Mouse (Mus musculus) frontal cortex, postnatal 25 days (tissue): ENCODE results near the gene Fto.

Experiments used
- DNase-seq, 2 experiments: peaks; one replicate each; pipeline ENCODE4 v3.0.0; 2022; ENCODE audit warnings: low spot score in 2 of 2

The Fto gene

GRCm38 (mm10) chr8:91324271-91324670, 10.9 kb downstream of the Fto start:
- no peak for DNase-seq

- DNase-seq = no peak
These were observed 11.6 kb downstream of the Fto start for GRCm38 (mm10) chr8:91324916-91325315.

DNA sequence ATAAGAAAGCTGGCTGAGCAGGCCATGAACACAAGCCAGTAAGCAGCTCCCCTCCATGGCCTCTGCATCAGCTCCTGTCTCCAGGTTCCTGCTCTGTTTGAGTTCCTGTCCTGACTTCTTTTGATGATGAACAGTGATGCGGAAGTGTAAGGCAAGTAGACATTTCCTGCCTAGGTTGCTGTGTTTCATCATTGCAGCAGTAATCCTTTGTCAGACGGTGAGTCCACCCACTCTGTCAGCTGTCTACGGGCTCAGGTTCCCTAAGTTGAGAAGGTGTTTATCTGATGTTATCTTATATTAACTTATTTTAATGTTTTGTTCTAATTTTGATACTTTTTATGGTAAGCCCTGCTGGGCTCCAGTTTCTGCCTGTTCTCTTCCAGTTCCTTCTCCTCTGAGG, 12.7 kb downstream of the Fto start:
- DNase-seq = no peak

DNA sequence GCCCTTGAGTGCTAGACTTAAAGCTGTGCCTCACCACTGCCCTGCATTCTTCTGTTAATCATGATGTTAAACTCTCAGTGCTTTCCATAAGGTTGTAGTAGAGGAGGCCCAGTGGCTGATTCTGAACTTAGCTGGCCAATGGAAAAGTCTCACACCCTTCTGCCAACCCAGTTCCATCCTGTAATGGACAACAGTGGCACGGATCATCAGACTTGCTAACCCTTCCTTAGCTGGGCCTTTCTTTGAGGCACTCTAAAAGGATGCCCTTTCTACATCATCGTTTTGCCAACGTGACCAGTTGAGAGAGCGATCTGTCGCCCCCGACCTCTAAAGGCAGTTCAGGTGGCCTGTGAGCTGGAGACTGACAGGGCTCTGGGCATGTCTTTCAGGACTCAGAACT, 13.6 kb downstream of the Fto start:
- no peak for DNase-seq

DNA sequence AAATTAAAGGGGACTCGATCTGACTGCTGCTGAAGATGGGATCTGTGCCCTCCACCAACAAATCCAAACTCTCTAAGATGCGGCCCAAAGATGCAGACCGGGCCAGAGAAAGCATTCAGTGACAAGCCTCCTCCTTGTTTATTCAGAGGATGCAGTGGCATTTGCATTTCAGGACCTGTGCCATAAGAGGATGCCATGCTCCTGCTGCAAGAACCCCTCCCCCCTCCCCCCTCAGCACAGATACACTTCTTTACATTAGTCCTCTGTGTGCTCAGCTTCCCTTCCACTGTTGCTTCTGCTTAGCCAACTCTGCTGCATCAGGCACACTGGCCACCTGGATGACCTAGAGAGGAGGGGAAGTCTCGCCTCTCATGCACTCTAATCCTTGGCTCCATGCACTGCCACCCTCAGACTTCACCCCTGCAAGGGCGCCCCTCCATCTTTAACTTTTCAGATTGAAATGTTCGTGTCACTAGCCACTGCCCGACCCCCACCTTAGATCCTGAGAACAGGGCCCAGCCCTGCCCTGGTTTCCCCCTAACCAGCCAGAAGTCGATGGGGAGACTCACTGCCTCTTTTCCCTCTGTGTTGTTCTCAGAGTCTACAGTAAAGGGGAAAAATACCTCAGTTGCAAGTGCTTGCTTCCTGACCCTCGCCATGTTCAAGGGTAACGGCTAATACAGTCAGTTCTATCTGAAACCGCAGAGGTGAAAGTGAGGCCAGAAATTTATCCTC, 14.3 kb downstream of the Fto start:
- DNase-seq = no peak

GRCm38 (mm10) chr8:91329056-91329455, 15.7 kb downstream of the Fto start:
- no peak for DNase-seq

DNA sequence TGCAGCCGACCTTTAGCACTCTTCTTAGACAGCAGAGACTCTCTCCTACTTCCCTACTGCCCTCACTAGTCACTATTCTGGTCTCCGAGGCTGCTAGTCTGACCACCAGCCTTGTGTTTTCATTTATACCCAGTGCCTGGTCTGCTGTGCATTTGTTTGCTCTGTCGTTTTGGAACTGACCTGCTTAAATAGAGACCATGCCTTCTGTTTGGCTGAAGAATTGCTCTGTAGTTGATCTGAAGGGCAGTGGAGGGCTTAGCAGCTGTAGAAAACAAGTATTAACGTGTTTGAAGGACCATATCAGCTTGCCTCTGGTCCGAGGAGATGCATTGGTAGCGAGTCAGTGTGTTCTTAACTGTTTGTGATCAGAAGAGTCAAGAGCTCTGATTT, 16.1 kb downstream of the Fto start:
- DNase-seq = no peak

DNA sequence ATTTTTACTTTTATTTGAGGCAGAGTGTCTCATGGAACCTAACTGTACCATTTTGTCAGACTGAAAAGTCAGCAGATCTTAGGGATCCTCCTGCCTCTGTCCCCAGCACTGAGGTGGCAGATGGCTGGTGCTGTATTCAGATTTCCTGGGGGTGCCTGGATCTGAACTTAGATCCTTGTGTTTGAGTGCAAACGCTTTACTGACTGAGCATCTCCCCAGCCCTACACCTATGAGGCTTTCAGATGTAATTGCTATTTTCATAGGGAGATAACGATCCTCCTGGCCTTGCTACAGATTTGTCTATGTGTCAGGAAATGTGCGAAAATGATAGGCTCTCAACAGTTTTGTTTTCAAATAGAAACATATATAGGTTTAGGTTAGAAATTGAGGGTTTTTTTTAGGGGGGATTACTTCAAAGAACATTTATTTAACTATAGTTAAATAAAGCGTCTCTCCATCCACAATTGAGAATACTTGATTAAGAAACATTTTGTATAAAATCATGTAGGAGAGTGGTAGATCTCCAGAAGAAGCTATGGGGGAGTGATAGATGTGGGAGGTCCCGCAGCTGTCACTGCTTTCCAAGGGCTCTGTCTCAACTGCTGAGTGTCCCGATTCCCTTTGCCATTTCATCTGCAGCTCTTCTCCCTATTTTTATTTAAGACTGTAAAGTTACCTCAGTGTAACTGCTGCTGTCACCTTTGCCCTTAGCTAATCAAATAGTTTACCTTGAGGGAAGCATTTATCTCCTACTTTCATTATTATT, 25.2 kb downstream of the Fto start:
- DNase-seq = no peak

- no peak for DNase-seq
These were observed 26.3 kb downstream of the Fto start for GRCm38 (mm10) chr8:91339651-91340050.

GRCm38 (mm10) chr8:91340746-91341145, 27.4 kb downstream of the Fto start:
- no peak for DNase-seq

DNA sequence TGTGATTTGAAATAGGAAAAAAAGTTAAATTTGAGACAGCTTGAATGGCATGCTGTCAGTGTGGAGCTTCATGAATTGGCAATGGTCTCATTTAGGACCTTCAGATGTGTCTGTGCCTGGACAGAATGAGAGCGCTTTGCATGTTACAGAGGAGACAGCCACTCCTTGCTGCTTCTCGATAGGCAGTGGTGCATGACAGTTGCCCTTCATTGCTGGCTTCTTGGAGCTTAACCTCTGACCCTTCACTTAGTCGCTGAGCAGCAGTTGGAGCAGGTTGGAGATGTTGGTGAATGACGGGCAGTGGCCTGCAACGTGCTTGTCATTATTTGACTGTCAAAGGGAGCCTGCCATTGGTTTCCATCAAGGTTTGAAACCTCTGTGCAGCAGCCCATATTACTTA, 28.9 kb downstream of the Fto start:
- DNase-seq = no peak

DNA sequence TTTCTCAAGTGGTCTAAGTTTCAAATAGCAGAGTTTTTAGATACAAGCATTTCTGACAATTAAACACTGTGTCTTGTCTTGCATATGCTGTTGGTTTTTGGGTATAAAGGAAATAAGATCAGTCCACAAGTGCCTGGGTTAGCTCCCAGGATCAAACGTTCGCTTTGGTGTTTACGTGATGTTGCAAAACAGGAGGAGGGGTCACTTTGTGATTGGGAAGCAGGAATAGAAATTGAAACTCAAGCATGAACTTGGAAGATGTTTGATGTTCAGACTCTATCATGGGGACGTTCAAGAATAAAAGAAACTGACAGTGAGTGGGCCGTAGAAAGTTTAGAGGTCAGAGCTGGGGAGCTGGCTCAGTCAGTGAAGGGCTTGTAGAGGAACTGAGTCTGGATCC, 29.5 kb downstream of the Fto start:
- no peak for DNase-seq

DNA sequence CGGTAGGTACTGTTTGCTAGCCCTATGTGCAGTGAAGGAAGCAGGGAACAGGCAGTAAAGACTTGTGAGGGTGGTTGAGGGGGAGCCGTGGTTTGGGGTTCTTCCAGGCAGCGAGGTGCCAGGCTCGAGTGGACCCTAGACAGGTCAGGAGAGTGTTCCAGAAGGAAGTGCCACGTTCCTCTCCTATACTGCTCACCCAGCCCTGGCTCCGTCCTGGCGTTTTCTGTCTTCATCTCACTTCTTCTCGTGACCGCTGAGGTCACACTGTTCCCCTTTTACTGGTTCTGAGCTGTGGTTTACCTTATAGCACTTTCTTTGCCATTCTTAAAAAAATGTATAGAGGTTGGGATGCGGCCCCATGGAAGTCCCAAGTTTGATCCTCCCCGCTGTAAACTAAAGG, 31.3 kb downstream of the Fto start:
- no peak for DNase-seq

DNA sequence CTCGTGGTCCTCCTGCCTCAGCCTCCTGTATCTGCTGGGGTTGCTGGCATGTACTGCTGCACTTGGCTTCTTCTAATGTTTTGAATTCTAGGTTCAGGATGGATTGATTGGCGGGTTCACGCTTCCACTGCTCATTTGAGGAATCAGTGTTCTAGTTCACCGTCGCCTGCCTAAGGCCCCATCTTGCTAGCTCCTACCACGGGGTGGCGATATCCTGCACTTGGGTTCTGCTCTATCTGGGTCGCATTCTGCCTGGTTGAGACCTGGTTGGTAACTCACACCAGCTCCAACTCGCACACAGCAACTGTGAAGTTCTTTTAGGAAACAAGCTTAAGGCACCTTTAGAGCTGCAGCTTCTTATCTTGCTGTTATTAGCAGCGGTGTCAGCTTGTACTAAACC, 33.8 kb downstream of the Fto start:
- no peak for DNase-seq

DNA sequence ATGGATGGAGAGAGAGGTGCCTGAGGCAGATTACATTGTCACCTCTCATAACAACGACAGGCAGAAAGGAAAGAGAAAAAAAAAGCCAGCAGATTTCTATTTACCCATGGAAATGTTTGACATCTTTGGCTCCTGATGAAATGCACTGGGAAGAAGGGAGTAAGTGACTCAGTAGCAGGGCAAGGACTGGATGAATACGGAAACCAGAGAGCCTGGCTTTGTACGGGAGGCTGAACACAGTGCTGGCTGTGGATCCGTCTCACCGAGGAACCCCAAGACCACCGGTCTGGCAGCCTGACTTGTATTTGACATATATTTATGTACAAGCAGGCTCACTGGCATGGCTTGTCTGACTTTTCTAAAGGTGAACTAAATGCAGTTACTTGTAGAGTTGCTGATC, 34.3 kb downstream of the Fto start:
- no peak for DNase-seq

GRCm38 (mm10) chr8:91349816-91350215, 36.5 kb downstream of the Fto start:
- no peak for DNase-seq

DNA sequence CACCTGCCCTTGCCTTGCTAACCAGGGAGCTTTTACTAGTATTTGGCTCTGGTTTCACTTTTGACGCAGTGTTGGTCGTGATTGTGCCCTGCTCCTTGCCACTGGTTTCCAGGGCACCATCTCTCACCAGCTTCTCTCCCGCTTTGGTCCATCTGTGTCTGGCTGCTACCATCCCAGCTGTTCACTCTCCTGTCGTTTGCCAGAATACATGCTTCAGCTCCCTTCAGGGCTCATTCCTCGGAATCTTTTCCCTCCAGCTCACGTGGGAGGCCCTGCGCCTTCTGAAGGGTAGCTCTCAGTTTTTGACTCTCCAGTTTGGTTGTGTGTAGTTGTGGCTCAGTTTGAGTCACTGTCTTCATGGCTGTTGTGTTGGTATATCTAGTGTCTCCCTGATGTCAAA, 37.3 kb downstream of the Fto start:
- DNase-seq = no peak

DNA sequence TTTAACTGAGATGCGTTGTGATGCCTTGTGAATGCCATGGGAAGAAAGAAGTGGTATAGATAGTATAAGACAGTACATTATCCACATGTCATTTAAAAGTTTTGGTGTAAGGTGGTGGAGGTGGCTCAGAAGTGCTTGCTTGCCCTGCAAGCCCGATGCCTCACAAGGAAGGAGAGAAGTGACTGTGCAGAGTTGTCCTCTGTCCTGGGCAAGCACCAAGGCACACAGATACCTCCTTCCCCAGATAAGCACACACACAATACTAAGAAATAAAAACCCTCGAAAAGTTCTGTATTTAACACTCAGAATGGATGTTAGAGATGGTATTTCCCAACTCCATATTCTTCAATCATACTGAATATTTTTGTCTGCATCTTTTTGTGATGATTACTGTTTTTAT, 39.3 kb downstream of the Fto start:
- no peak for DNase-seq

GRCm38 (mm10) chr8:91353062-91353461, 39.7 kb downstream of the Fto start:
- DNase-seq = no peak

GRCm38 (mm10) chr8:91353907-91354306, 40.6 kb downstream of the Fto start:
- DNase-seq = no peak

- DNase-seq = no peak
These were observed 42.1 kb downstream of the Fto start for GRCm38 (mm10) chr8:91355301-91355905.

DNA sequence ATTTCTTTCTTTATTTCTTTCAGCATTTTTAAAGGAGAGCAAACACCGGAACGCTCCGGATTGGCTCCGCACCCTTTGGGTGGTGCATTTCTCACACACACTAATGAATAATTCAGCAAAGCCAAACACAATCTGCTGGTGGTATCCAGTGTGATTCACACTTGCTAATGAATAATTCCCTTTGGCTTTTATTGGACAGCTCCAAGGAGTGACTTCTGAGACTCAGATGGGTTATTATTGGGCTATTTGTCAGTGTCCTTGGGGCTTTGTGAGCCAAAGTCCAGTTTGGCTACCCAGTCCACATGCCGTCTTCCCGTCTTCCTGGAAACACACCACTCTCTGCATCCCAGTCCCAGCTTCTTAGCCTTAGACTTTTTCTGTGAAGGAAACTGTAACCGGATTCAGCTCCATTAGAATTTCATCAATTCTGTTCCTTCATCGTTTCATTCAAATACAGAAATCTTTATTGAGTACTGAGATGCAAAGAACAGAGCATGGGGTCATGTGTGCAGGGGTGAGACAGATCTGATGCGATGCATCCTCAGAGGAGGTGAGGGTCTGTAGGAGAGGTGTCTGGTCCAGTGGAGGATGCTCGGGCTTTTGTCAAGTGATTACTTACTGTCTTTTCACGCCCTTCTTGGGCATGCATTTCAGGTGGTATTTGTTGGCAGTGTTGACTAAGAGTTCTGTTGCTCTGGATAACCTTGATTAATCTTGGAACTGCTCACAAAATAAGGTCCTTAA, 42.8 kb downstream of the Fto start:
- no peak for DNase-seq
